Comparison of ENCODE assay signal across 8 mouse cellular contexts in genomic region chr12:8499001-8499870, GRCm38 (mm10). TPM values are rescaled to one million over a fixed set of nuclear protein-coding genes. Genes with fewer than 3 reads are reported as not detected.
DNase-seq lines count a peak whose midpoint lies in the region; ATAC-seq and TF ChIP-seq lines count a peak whose summit lies in the region.

No protein-coding gene starts in this region.

- TF ChIP-seq CTCF in liver, postnatal 0 days (IDR thresholded peaks at IDR 0.05; ENCODE audit: low read depth) = peak; percentile 18; the same call in 1 of the 2 replicates

- DNase-seq in CD4-positive, CD25-positive, alpha-beta regulatory T cell, adult 2 months (ENCODE audit: low read depth, low spot score) = peak; percentile 79
- peak; percentile 50 for DNase-seq in adrenal gland, adult 8-10 months
- DNase-seq in heart, embryonic 10.5 days (ENCODE audit: low spot score) = peak; percentile 86
- peak; percentile 71 for DNase-seq in liver, postnatal 0 days
- DNase-seq in neural tube, embryonic 11.5 days (ENCODE audit: low spot score) = peak; percentile 74
- DNase-seq in testis, postnatal 14 days (ENCODE audit: low spot score) = peak; percentile 63

- peaks cover 36% of the 10 kb centered on the region for H3K4me1 ChIP-seq in embryonic facial prominence, embryonic 12.5 days
- H3K4me1 ChIP-seq in heart, embryonic 10.5 days = peaks cover 38% of the 10 kb centered on the region
- peaks cover 49% of the 10 kb centered on the region for H3K4me1 ChIP-seq in kidney, embryonic 15.5 days
- H3K4me1 ChIP-seq in liver, postnatal 0 days (ENCODE audit: insufficient read depth) = peaks cover 26% of the 10 kb centered on the region
- H3K4me1 ChIP-seq in neural tube, embryonic 11.5 days (ENCODE audit: control insufficient read depth, insufficient read depth, low read length) = peaks cover 21% of the 10 kb centered on the region

- peak overlapping the region; percentile 78 for H3K4me3 ChIP-seq in embryonic facial prominence, embryonic 12.5 days
- H3K4me3 ChIP-seq in heart, embryonic 10.5 days = peak overlapping the region; percentile 97
- H3K4me3 ChIP-seq in kidney, embryonic 15.5 days (replicated peaks) = peak overlapping the region; percentile 89
- H3K4me3 ChIP-seq in liver, postnatal 0 days (ENCODE audit: low read depth, low read length) = peak overlapping the region; percentile 85
- peak overlapping the region; percentile 89 for H3K4me3 ChIP-seq in neural tube, embryonic 11.5 days (ENCODE audit: low read depth, low read length)

- no peaks in the 10 kb centered on the region for H3K36me3 ChIP-seq in embryonic facial prominence, embryonic 12.5 days
- no peaks in the 10 kb centered on the region for H3K36me3 ChIP-seq in heart, embryonic 10.5 days
- H3K36me3 ChIP-seq in kidney, embryonic 15.5 days = no peaks in the 10 kb centered on the region
- no peaks in the 10 kb centered on the region for H3K36me3 ChIP-seq in liver, postnatal 0 days (replicated peaks; ENCODE audit: insufficient read depth, low read length)
- H3K36me3 ChIP-seq in neural tube, embryonic 11.5 days (ENCODE audit: control insufficient read depth, insufficient read depth, low read length) = no peaks in the 10 kb centered on the region

- peak overlapping the region; percentile 99 for H3K27ac ChIP-seq in embryonic facial prominence, embryonic 12.5 days
- peak overlapping the region; percentile 100 for H3K27ac ChIP-seq in heart, embryonic 10.5 days
- H3K27ac ChIP-seq in kidney, embryonic 15.5 days = peak overlapping the region; percentile 98
- H3K27ac ChIP-seq in liver, postnatal 0 days (ENCODE audit: low read depth) = peak overlapping the region; percentile 100
- peak overlapping the region; percentile 99 for H3K27ac ChIP-seq in neural tube, embryonic 11.5 days (ENCODE audit: low read depth, low read length)

- under 1% methylated on average over 97 of the region's 99 CpGs for WGBS in embryonic facial prominence, embryonic 12.5 days
- under 1% methylated on average over 99 of the region's 99 CpGs for WGBS in heart, embryonic 10.5 days
- under 1% methylated on average over 99 of the region's 99 CpGs for WGBS in kidney, embryonic 15.5 days
- under 1% methylated on average over 93 of the region's 99 CpGs for WGBS in liver, postnatal 0 days (ENCODE audit: insufficient replicate concordance)
- under 1% methylated on average over 99 of the region's 99 CpGs for WGBS in neural tube, embryonic 11.5 days

- H3K9me3 ChIP-seq in embryonic facial prominence, embryonic 12.5 days = no peaks in the 10 kb centered on the region
- no peaks in the 10 kb centered on the region for H3K9me3 ChIP-seq in heart, embryonic 10.5 days
- no peaks in the 10 kb centered on the region for H3K9me3 ChIP-seq in kidney, embryonic 15.5 days (replicated peaks)
- H3K9me3 ChIP-seq in liver, postnatal 0 days (ENCODE audit: low read length) = no peaks in the 10 kb centered on the region
- H3K9me3 ChIP-seq in neural tube, embryonic 11.5 days (ENCODE audit: control insufficient read depth, low read length) = no peaks in the 10 kb centered on the region

- peak; percentile 2; the same call in 1 of the 2 replicates for ATAC-seq in embryonic facial prominence, embryonic 12.5 days (ENCODE audit: insufficient number of reproducible peaks, insufficient read depth, low FRiP score, low TSS enrichment)
- ATAC-seq in kidney, embryonic 15.5 days (replicated peaks; ENCODE audit: low FRiP score) = peak; percentile 23
- peak; percentile 52 for ATAC-seq in liver, postnatal 0 days
- ATAC-seq in neural tube, embryonic 11.5 days (ENCODE audit: insufficient read depth, low FRiP score, low TSS enrichment) = peak; percentile 53

- H3K27me3 ChIP-seq in embryonic facial prominence, embryonic 12.5 days = no peaks in the 10 kb centered on the region
- H3K27me3 ChIP-seq in heart, embryonic 10.5 days (ENCODE audit: insufficient read depth, poor library complexity, severe bottlenecking) = no peaks in the 10 kb centered on the region
- H3K27me3 ChIP-seq in kidney, embryonic 15.5 days = no peaks in the 10 kb centered on the region
- H3K27me3 ChIP-seq in liver, postnatal 0 days (ENCODE audit: insufficient read depth, low read length) = no peaks in the 10 kb centered on the region
- H3K27me3 ChIP-seq in neural tube, embryonic 11.5 days (ENCODE audit: control insufficient read depth, insufficient read depth, low read length) = no peaks in the 10 kb centered on the region

- H3K9ac ChIP-seq in embryonic facial prominence, embryonic 12.5 days = peak overlapping the region; percentile 86
- peak overlapping the region; percentile 94 for H3K9ac ChIP-seq in kidney, embryonic 15.5 days
- H3K9ac ChIP-seq in liver, postnatal 0 days (replicated peaks) = peak overlapping the region; percentile 99
- peak overlapping the region; percentile 99 for H3K9ac ChIP-seq in neural tube, embryonic 11.5 days (ENCODE audit: low read length)

- peak overlapping the region; percentile 82 for H3K4me2 ChIP-seq in embryonic facial prominence, embryonic 12.5 days (replicated peaks)
- H3K4me2 ChIP-seq in kidney, embryonic 15.5 days = peak overlapping the region; percentile 92
- peak overlapping the region; percentile 72 for H3K4me2 ChIP-seq in liver, postnatal 0 days (ENCODE audit: low read depth, low read length)
- H3K4me2 ChIP-seq in neural tube, embryonic 11.5 days (ENCODE audit: low read depth) = peak overlapping the region; percentile 88

- TF ChIP-seq EP300 in liver, postnatal 0 days (IDR thresholded peaks at IDR 0.05; ENCODE audit: low read depth) = no peak

RNA-seq across cellular contexts. Expression of gene Rhob, which starts 0.6 kb away (rescaled TPM):
- 100 to 1,000 TPM; 196 to 244 (median 223) TPM for total RNA-seq in adrenal gland, adult 8-10 months (2022)
- 57.3 and 58.5 TPM in 2 replicates for polyA plus RNA-seq in embryonic facial prominence, embryonic 12.5 days (2016; fragmentation: Nextera tagmentation; extraction: Ambion mirVana)
- polyA plus RNA-seq in heart, embryonic 10.5 days (2016; fragmentation: Nextera tagmentation; extraction: Ambion mirVana) = 33.7 and 42.1 TPM in 2 replicates
- polyA plus RNA-seq in kidney, embryonic 15.5 days (2015; fragmentation: Nextera tagmentation; extraction: Ambion mirVana) = 35.4 and 38.7 TPM in 2 replicates
- polyA plus RNA-seq in liver, postnatal 0 days (2015; fragmentation: Nextera tagmentation; extraction: Ambion mirVana) = 6.9 and 8.7 TPM in 2 replicates
- 91.1 and 93.1 TPM in 2 replicates for polyA plus RNA-seq in neural tube, embryonic 11.5 days (2014; fragmentation: Nextera tagmentation; extraction: Ambion mirVana)

Comparison
In these comparisons a context has a peak if more than half of its experiments do, and no peak if none do; other contexts are left out.
1. Peak in every context shown above with its lines: DNase-seq, ATAC-seq, H3K4me3 ChIP-seq and H3K27ac ChIP-seq.
2. ATAC-seq: peak in every context shown above with its lines; median percentile 53 in neural tube, embryonic 11.5 days; 52 in liver, postnatal 0 days; 23 in kidney, embryonic 15.5 days; 2 in embryonic facial prominence, embryonic 12.5 days.